Mouse (Mus musculus): ENCODE results near the gene Smarce1.

Gene Smarce1

GRCm38 (mm10) chr11:99170005-99170404, 60.8 kb downstream of the Smarce1 start:
- DNase-seq (ENCODE audit: low read depth, low spot score): no peak

GRCm38 (mm10) chr11:99169438-99169837, 61.4 kb downstream of the Smarce1 start:
- DNase-seq (ENCODE audit: low read depth, low spot score): no peak

- no peak for DNase-seq (ENCODE audit: low read depth, low spot score)
Measured at GRCm38 (mm10) chr11:99168030-99168474, 62.8 kb downstream of the Smarce1 start.

DNA sequence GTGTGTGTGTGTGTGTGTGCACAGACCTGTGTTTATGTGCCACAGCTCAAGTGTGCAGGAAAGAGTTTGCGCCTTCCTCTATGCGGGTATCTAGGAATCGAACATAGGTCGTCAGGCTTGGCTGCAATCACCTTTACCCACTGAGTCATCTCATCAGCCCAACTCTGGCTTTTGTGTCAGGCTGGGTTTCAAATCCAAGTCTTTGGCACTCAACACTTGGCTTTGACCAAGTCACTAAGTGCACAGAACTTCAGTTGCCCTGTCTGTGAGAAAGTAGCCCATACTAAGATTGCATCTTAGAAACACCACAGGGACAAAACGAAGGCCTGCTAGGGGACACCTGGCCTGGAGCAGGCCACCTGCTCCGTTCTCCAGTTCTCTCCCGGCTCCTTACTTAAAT, 63.2 kb downstream of the Smarce1 start:
- DNase-seq (ENCODE audit: low read depth, low spot score): no peak

DNA sequence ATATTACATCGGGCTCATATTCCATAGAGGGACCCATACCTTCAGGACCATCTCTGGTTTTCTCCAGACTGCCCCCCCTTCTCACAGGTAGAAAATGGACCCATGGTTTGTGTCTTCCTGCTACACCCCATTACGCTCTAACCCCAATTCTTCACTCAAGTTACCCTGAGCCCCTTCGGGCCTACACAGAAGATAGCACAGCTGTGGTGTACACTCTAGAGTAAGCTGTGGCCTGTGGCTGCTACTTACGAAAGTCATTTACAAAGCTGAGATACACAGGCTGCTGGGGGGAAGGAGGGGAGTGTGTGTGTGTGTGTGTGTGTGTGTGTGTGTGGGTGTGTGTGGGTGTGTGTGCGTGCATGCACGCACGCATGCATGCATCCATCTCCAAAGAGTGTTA, 64.6 kb downstream of the Smarce1 start:
- DNase-seq (ENCODE audit: low read depth, low spot score): no peak

DNA sequence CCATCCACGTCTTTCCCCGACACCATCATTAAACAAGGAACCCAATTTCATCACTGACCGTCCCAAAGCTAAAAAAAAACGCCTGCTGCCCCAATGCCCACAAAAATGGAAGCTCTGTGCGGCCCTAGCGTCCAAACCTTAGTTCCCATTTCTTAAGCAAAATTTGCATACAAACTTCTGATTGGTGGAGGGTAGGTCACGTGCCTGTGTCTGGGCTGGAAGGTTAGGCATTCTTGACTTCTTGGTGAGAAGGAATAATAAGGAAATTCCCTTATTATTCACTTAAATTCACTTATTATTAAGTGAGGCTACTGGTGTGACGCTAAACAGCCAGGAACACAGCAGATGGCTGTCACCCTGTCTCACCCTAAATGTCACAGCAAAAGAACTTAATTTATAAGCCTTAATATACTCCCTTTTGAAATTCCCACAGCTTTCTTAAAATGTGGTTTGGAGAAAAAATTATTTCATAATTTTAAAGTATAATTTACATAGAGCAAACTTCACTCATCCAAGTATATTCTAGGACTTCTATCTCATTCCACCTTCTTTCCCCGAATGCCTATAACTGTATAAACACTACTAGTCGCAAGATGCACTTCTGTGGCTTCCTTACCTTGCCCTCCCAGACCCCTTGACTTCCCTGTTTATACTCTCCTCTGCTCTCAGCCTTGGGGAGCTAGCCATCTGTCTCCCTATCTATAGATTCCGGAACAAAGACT, 65.6 kb downstream of the Smarce1 start:
- peak; percentile 44 for DNase-seq (ENCODE audit: low read depth, low spot score)

DNA sequence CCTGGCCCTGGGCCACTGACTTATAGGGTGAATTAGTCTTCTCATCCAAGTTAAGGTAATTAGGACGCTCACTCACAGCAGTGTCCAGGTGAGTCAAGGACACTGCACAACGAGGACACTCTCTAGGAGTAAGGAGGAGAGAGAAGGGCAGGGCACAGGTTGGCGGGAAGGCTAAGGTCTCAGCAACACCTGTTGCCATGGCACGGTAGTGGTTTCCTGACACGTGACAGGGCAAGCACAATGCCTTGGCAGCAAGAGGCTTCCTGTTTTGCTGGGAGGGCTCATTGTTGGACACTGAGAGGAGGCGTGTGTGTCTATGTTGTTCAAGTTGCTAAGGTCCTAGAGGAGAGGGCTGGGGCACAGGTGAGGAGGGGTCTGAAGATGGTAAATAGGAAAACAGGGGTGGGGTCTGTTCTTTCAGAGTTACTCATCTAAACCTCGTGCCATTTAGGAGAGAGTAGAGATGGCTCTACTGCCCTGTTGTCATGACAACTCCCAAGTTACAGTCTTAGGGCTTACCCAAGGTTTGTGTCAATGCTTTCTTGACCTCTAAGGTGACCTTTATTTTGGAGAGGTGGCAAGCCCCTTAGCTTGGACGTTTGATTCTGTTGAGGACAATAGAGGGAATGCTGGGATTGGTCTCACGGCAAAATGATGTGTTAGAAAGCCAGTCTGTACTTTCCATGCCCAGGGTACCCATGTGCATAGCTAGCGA, 67.7 kb downstream of the Smarce1 start:
- peak; percentile 68 for DNase-seq (ENCODE audit: low read depth, low spot score)

DNA sequence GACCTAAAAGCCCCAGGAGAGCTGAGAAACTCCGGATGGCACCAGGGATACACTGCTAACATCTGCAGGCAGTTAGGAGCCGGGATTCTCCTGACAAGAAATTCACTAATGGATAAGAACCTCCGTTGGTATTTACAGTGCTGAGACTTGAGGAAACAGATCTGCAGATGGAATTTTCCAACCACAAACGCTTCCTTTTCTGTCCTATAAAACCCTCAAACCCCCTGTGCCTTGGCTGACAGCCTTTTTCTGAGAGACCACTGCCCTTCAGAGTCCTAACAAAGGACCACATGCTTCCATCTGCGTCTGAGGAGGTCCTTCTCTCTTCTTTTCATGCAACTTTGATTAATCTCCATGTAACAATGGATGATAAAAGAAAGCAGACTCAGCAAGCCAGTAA, 69.2 kb downstream of the Smarce1 start:
- DNase-seq (ENCODE audit: low read depth, low spot score): no peak

DNA sequence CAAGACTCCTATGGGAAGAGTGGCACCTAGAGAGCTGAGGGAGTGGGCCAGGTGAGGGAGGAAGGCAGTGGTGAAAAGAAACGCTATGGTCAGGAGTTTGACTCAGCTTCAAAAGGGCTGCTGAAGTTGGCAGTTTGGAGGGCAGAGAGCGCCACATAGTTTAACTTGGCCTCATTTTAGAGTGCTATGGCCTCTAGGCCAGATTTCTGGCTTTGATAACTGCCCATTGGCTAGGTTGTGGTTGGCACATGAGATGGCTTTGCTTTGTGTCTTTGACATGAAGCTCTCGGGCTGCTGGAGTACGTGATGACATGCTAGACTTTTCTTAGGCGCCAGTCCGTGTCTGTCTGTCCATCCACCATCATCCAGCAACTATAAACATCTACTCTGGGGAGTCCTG, 70.6 kb downstream of the Smarce1 start:
- no peak for DNase-seq (ENCODE audit: low read depth, low spot score)
